Mouse (Mus musculus): Measurements from ENCODE around the gene Mtm1.
A peak's percentile ranks its signal among the peaks of the same experiment; 100 is the strongest.

Gene Mtm1

GRCm38 (mm10) chrX:71210467-71210866, at the start of gene Mtm1:
Mtm1 (plus strand) TSS chrX:71210767.
- no peak for DNase-seq (ENCODE audit: low spot score in 2 of 2)

- no peak for DNase-seq (ENCODE audit: low spot score in 2 of 2)
Observed at GRCm38 (mm10) chrX:71181526-71181925, 29.0 kb upstream of the Mtm1 start.

- DNase-seq (ENCODE audit: low spot score in 2 of 2) = no peak
Observed at GRCm38 (mm10) chrX:71183671-71184070, 26.9 kb upstream of the Mtm1 start.

- DNase-seq (ENCODE audit: low spot score in 2 of 2) = no peak
Observed at GRCm38 (mm10) chrX:71186396-71186795, 24.2 kb upstream of the Mtm1 start.

- DNase-seq (ENCODE audit: low spot score in 2 of 2) = no peak
Observed at GRCm38 (mm10) chrX:71204776-71205175, 5.8 kb upstream of the Mtm1 start.

GRCm38 (mm10) chrX:71205821-71206542, 4.6 kb upstream of the Mtm1 start:
- DNase-seq (ENCODE audit: low spot score in 2 of 2) = no peak

- no peak for DNase-seq (ENCODE audit: low spot score in 2 of 2)
Observed at GRCm38 (mm10) chrX:71206595-71206994, 4.0 kb upstream of the Mtm1 start.

GRCm38 (mm10) chrX:71212911-71213310, 2.3 kb downstream of the Mtm1 start:
- no peak for DNase-seq (ENCODE audit: low spot score in 2 of 2)

- DNase-seq (ENCODE audit: low spot score in 2 of 2) = peak; percentile 86 to 88
Observed at GRCm38 (mm10) chrX:71214441-71215112, 4.0 kb downstream of the Mtm1 start.

- DNase-seq (ENCODE audit: low spot score in 2 of 2) = peak; percentile 10
Observed at GRCm38 (mm10) chrX:71215113-71215708, 4.6 kb downstream of the Mtm1 start.

- no peak for DNase-seq (ENCODE audit: low spot score in 2 of 2)
Observed at GRCm38 (mm10) chrX:71216879-71217278, 6.3 kb downstream of the Mtm1 start.

GRCm38 (mm10) chrX:71218853-71219252, 8.3 kb downstream of the Mtm1 start:
- no peak for DNase-seq (ENCODE audit: low spot score in 2 of 2)

- no peak for DNase-seq (ENCODE audit: low spot score in 2 of 2)
Observed at GRCm38 (mm10) chrX:71220896-71221295, 10.3 kb downstream of the Mtm1 start.

- DNase-seq (ENCODE audit: low spot score in 2 of 2) = no peak
Observed at GRCm38 (mm10) chrX:71222648-71223408, 12.3 kb downstream of the Mtm1 start.

GRCm38 (mm10) chrX:71226881-71227280, 16.3 kb downstream of the Mtm1 start:
- no peak for DNase-seq (ENCODE audit: low spot score in 2 of 2)

- DNase-seq (ENCODE audit: low spot score in 2 of 2) = no peak
Observed at GRCm38 (mm10) chrX:71228200-71228599, 17.6 kb downstream of the Mtm1 start.

- no peak for DNase-seq (ENCODE audit: low spot score in 2 of 2)
Observed at GRCm38 (mm10) chrX:71230847-71231246, 20.3 kb downstream of the Mtm1 start.

- DNase-seq (ENCODE audit: low spot score in 2 of 2) = no peak
Observed at GRCm38 (mm10) chrX:71256422-71256821, 45.9 kb downstream of the Mtm1 start.

GRCm38 (mm10) chrX:71260857-71261256, 50.3 kb downstream of the Mtm1 start:
- peak in 1 of 2 experiments; percentile 2 for DNase-seq (ENCODE audit: low spot score in 2 of 2)

GRCm38 (mm10) chrX:71264316-71264715, 53.7 kb downstream of the Mtm1 start:
- DNase-seq (ENCODE audit: low spot score in 2 of 2) = no peak

- no peak for DNase-seq (ENCODE audit: low spot score in 2 of 2)
Observed at GRCm38 (mm10) chrX:71268972-71269371, 58.4 kb downstream of the Mtm1 start.

- DNase-seq (ENCODE audit: low spot score in 2 of 2) = no peak
Observed at GRCm38 (mm10) chrX:71274150-71274549, 63.6 kb downstream of the Mtm1 start.

Data from spleen, postnatal 36 days (tissue).